In the genomic region with DNA sequence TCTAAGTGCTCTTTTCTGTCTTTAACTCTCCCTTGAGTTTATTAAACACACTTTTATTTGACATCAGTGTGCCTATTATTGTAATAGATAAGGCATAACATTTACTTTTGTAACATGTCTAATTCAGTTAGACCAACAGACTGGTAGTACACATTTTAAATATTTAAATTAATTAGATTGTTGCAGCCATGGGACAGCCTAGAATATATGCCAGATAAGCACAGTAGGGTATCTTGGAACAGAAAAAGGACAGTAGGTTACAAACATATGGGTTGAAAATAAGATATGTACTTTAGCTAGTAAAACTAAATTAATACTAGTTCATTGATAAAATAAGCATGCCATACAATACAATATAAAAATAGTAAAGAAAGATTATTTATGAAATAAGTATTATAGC, we compare ENCODE assay signal across 16 mouse cellular contexts.
A peak's percentile ranks its signal among the peaks of the same experiment; 100 is the strongest.
DNase-seq lines count a peak whose midpoint lies in the region; TF ChIP-seq lines count a peak whose summit lies in the region.
"Had no signal": no experiment of that assay in that cellular context is flagged by ENCODE, and none has a peak within 500 bp of the region (broad histone marks: within the 10 kb centered on the region; RNA-seq: fewer than 3 reads in every experiment).

No protein-coding gene starts in this region.

- TF ChIP-seq POLR2A in cerebellum, adult 2 months (IDR thresholded peaks at IDR 0.05; ENCODE audit: borderline replicate concordance, insufficient read depth, low read length): no peak

- no peak overlapping the region for H3K4me3 ChIP-seq in cerebellum, adult 2 months (replicated peaks; ENCODE audit: insufficient read depth, low read depth, low read length)

- no peaks in the 10 kb centered on the region for H3K27me3 ChIP-seq in cerebellum, adult 2 months (ENCODE audit: control insufficient read depth, insufficient read depth, low read length)
- H3K27me3 ChIP-seq: CH12.LX, Patski had no signal

- peak overlapping the region; percentile 34; the same call in 1 of the 2 replicates for H3K27ac ChIP-seq in cerebellum, adult 2 months (ENCODE audit: insufficient read depth, low read length)

- H3K4me1 ChIP-seq in cerebellum, adult 2 months (ENCODE audit: control insufficient read depth, insufficient read depth, low read length): peaks cover 27% of the 10 kb centered on the region

- peak in 1 of 2 experiments; percentile 57 for DNase-seq in cerebellum, adult 2 months
- DNase-seq in cerebellum, adult 11-12 months: no peak
- peak; percentile 67 for DNase-seq in cerebellum, adult 9-10 months
- DNase-seq in cerebellum, postnatal 25 days: no peak
- DNase-seq: adrenal gland, adult 2 months; adrenal gland, adult 8-10 months; adrenal gland, postnatal 10 days; adrenal gland, postnatal 14 days; adrenal gland, postnatal 25 days; adrenal gland, postnatal 36 days; B cell, adult 2 months; cerebellum, adult 11 months; cerebellum, adult 18-20 months; cerebellum, adult 8-10 months had no signal

- TF ChIP-seq CTCF in cerebellum, adult 2 months (IDR thresholded peaks at IDR 0.05; ENCODE audit: borderline replicate concordance, insufficient read depth, low read depth, low read length): no peak
